Mouse (Mus musculus) hindbrain, embryonic 11.5 days (tissue): ENCODE measurements at regions not wholly inside any gene's neighbourhood (a gene's known extent, or its start where the extent isn't known, plus 50 kb on each side); places are given as distances from the start of the nearest gene placed in this dataset.

ENCODE experiments used
- ATAC-seq: fragments of 200-750 bp; cut with Nextera tagmentation; 2 replicates; pipeline ENCODE4 v1.8.0; 2017; ENCODE audit warnings: mild to moderate bottlenecking, moderate TSS enrichment, moderate library complexity; ENCODE audit not compliant: low FRiP score
- DNase-seq: peaks from one replicate; pipeline ENCODE4 v3.0.0-alpha.2; 2015; ENCODE audit warnings: low spot score
- H3K27ac ChIP-seq: fragments of 300-500 bp; sonication (generic); 2 replicates; pipeline ENCODE4 v1.5.1; 2014; ENCODE audit warnings: mild to moderate bottlenecking, low read depth, low read length
- H3K27me3 ChIP-seq: fragments of 300-500 bp; sonication (generic); 2 replicates; pipeline ENCODE4 v1.6.1; 2014; ENCODE audit warnings: mild to moderate bottlenecking, low read length, moderate library complexity, mixed read lengths; ENCODE audit not compliant: control insufficient read depth, insufficient read depth
- H3K36me3 ChIP-seq: fragments of 300-500 bp; sonication (generic); 2 replicates; pipeline ENCODE4 v1.6.1; 2014; ENCODE audit warnings: mild to moderate bottlenecking, low read length, moderate library complexity, mixed read lengths; ENCODE audit not compliant: control insufficient read depth, insufficient read depth
- H3K4me1 ChIP-seq: fragments of 300-500 bp; sonication (generic); replicated peaks from 2 replicates; pipeline ENCODE4 v1.6.1; 2014; ENCODE audit warnings: low read length, mixed read lengths; ENCODE audit not compliant: control insufficient read depth, insufficient read depth
- H3K4me2 ChIP-seq: fragments of 300-500 bp; sonication (generic); replicated peaks from 2 replicates; pipeline ENCODE4 v1.6.1; 2014; ENCODE audit warnings: mild to moderate bottlenecking, low read depth, low read length
- H3K4me3 ChIP-seq: fragments of 300-500 bp; sonication (generic); 2 replicates; pipeline ENCODE4 v1.5.1; 2014; ENCODE audit warnings: low read depth, low read length
- H3K9ac ChIP-seq: fragments of 300-500 bp; sonication (generic); 2 replicates; pipeline ENCODE4 v1.6.1; 2014; ENCODE audit warnings: low read depth, low read length
- H3K9me3 ChIP-seq: fragments of 300-500 bp; sonication (generic); 2 replicates; pipeline ENCODE4 v1.6.1; 2016; ENCODE audit warnings: low read length; ENCODE audit not compliant: control insufficient read depth
- WGBS: fragments of 180-500 bp; shearing (Covaris S2); extraction: QIAGEN DNeasy Blood & Tissue Kit; methylation state at CpG from one replicate; pipeline ENCODE4 v1.1.7; 2014; 5-methylcytosine and 5-hydroxymethylcytosine counted together

- H3K4me3 ChIP-seq: no peak overlapping the region
- H3K27me3 ChIP-seq: no peaks in the 10 kb centered on the region
- H3K27ac ChIP-seq: no peak overlapping the region
- no peaks in the 10 kb centered on the region for H3K36me3 ChIP-seq
- ATAC-seq (0 out of 2 replicates have a peak, but pooled peaks have one; percentile 25), DNase-seq (no peak)
- H3K4me1 ChIP-seq: no peaks in the 10 kb centered on the region
- H3K9me3 ChIP-seq: no peaks in the 10 kb centered on the region
- no peak overlapping the region for H3K9ac ChIP-seq
- 94% methylated on average over 11 of the region's 11 CpGs for WGBS
- no peak overlapping the region for H3K4me2 ChIP-seq
Measured at GRCm38 (mm10) chr7:53321539-53321938, 1306.0 kb upstream of the 1700015G11Rik start.

GRCm38 (mm10) chr7:53282016-53282415 is 1266.5 kb upstream of the 1700015G11Rik start:
- H3K36me3 ChIP-seq: no peaks in the 10 kb centered on the region
- no peak overlapping the region for H3K27ac ChIP-seq
- no peak for ATAC-seq
- H3K27me3 ChIP-seq: no peaks in the 10 kb centered on the region
- H3K4me3 ChIP-seq: no peak overlapping the region
- H3K9ac ChIP-seq: no peak overlapping the region
- H3K9me3 ChIP-seq: no peaks in the 10 kb centered on the region
- no peaks in the 10 kb centered on the region for H3K4me1 ChIP-seq
- H3K4me2 ChIP-seq: no peak overlapping the region
- 72% methylated on average over 1 of the region's 1 CpGs for WGBS
- no peak for DNase-seq
